Mouse (Mus musculus) midbrain, embryonic 14.5 days (tissue): ENCODE data around the gene Gm20388. TPM values are rescaled to one million over a fixed set of nuclear protein-coding genes. Genes with fewer than 3 reads are reported as not detected.

Experiments used
- ATAC-seq: fragments of 200-750 bp; cut with Nextera tagmentation; 2 replicates; pipeline ENCODE4 v1.8.0; 2017; ENCODE audit warnings: moderate number of reproducible peaks, moderate library complexity; ENCODE audit not compliant: low FRiP score, low TSS enrichment
- DNase-seq: peaks from one replicate; pipeline ENCODE4 v3.0.0-alpha.2; 2015
- H3K27ac ChIP-seq: fragments of 300-500 bp; sonication (generic); replicated peaks from 2 replicates; pipeline ENCODE4 v1.5.1; 2014; ENCODE audit warnings: mild to moderate bottlenecking, low read depth, low read length, moderate library complexity
- H3K27me3 ChIP-seq: fragments of 300-500 bp; sonication (generic); 2 replicates; pipeline ENCODE4 v1.6.1; 2014; ENCODE audit warnings: low read length, control low read depth, mixed read lengths; ENCODE audit not compliant: control insufficient read depth, insufficient read depth
- H3K36me3 ChIP-seq: fragments of 300-500 bp; sonication (generic); 2 replicates; pipeline ENCODE4 v1.6.1; 2014; ENCODE audit warnings: low read length, control low read depth; ENCODE audit not compliant: control insufficient read depth, insufficient read depth
- H3K4me1 ChIP-seq: fragments of 300-500 bp; sonication (generic); 2 replicates; pipeline ENCODE4 v1.6.1; 2014; ENCODE audit warnings: mild to moderate bottlenecking, antibody characterized with exemption, low read length, control low read depth; ENCODE audit not compliant: control insufficient read depth, insufficient read depth
- H3K4me2 ChIP-seq: fragments of 300-500 bp; sonication (generic); 2 replicates; pipeline ENCODE4 v1.6.1; 2014; ENCODE audit warnings: mild to moderate bottlenecking, low read length, moderate library complexity
- H3K4me3 ChIP-seq: fragments of 300-500 bp; sonication (generic); replicated peaks from 2 replicates; pipeline ENCODE4 v1.5.1; 2014; ENCODE audit warnings: low read depth, low read length
- H3K9ac ChIP-seq: fragments of 300-500 bp; sonication (generic); replicated peaks from 2 replicates; pipeline ENCODE4 v1.6.1; 2014; ENCODE audit warnings: mild to moderate bottlenecking, low read length, moderate library complexity
- H3K9me3 ChIP-seq: fragments of 300-500 bp; sonication (generic); 2 replicates; pipeline ENCODE4 v1.6.1; 2016; ENCODE audit warnings: low read length, control low read depth, mixed read lengths; ENCODE audit not compliant: control insufficient read depth
- WGBS: fragments of 180-500 bp; shearing (Covaris S2); extraction: QIAGEN DNeasy Blood & Tissue Kit; methylation state at CpG from one replicate; pipeline ENCODE4 v1.1.7; 2014; 5-methylcytosine and 5-hydroxymethylcytosine counted together
- polyA plus RNA-seq: library from polyadenylated mRNA; unstranded; fragments of >200 nt; fragmentation: Nextera tagmentation; extraction: Ambion mirVana; gene quantifications from 2 replicates; pipeline ENCODE4 v1.2.1, GENCODE M21; 2014

Gene Gm20388
- polyA plus RNA-seq, 1 experiment from 2014 or later = 4.1 TPM

- H3K36me3 ChIP-seq = no peaks in the 10 kb centered on the region
- H3K4me3 ChIP-seq = no peak overlapping the region
- H3K9ac ChIP-seq = no peak overlapping the region
- H3K9me3 ChIP-seq = no peaks in the 10 kb centered on the region
- H3K27me3 ChIP-seq = peaks cover 96% of the 10 kb centered on the region
- no peak overlapping the region for H3K27ac ChIP-seq
- DNase-seq (no peak), ATAC-seq (no peak)
- H3K4me2 ChIP-seq = no peak overlapping the region
- 2% methylated on average over 8 of the region's 8 CpGs for WGBS
- H3K4me1 ChIP-seq = peaks cover 9% of the 10 kb centered on the region; the same call in 1 of the 2 replicates
Measured at GRCm38 (mm10) chr8:121088281-121088680, 1177.6 kb downstream of the Gm20388 start.

DNA sequence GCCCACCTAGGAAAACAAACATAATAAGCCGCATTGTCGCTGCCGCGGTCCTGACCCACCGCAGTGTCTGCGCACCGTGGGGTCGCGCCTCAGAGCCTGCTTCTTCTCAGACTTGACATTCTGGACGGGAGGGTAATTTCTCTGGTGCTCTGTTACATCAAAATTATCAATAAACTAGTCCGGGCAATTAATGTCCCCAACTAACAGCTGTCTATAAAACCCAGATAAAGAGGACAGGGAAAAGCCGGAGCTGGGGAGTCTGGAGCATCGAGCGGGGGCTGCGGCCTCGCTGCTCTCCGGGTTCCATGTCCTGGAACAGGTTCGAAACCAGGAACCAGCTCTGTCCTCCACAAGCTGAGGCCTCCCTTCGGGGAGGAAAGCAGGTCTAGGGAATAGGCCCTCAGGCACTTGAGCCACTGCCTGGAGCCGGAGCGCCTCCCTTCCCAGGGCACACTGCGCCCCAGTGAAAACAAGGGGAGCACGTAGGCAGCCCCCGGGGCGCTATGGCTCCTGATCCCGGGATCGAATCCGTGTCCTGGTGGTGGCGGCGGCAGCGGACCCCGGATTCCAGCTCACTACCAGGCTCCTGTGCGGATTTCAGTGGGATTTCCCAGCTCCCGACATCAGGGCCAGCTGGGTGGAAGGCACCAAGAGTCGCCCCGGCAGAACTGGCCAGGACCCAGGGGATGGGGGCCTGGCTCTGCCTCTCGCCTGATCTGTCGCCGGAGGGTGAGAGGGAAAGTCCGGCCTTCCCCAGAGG, 1178.4 kb downstream of the Gm20388 start:
- Histone ChIP-seq H3K36me3 (no peaks in the 10 kb centered on the region), H3K4me3 (no peak overlapping the region), H3K4me1 (peaks cover 3% of the 10 kb centered on the region; the same call in 1 of the 2 replicates), H3K4me2 (no peak overlapping the region), H3K9me3 (no peaks in the 10 kb centered on the region), H3K27ac (no peak overlapping the region), H3K9ac (no peak overlapping the region), H3K27me3 (peaks cover 95% of the 10 kb centered on the region)
- DNase-seq (no peak), ATAC-seq (no peak)
- WGBS = 2% methylated on average over 40 of the region's 40 CpGs

- no peak overlapping the region for H3K9ac ChIP-seq
- ATAC-seq (no peak), DNase-seq (no peak)
- no peak overlapping the region for H3K27ac ChIP-seq
- WGBS = 2% methylated on average over 32 of the region's 32 CpGs
- H3K27me3 ChIP-seq = peaks cover 87% of the 10 kb centered on the region
- H3K4me1 ChIP-seq = no peaks in the 10 kb centered on the region
- no peak overlapping the region for H3K4me2 ChIP-seq
- no peaks in the 10 kb centered on the region for H3K9me3 ChIP-seq
- H3K36me3 ChIP-seq = no peaks in the 10 kb centered on the region
- no peak overlapping the region for H3K4me3 ChIP-seq
Measured at GRCm38 (mm10) chr8:121089631-121090380, 1179.2 kb downstream of the Gm20388 start.

DNA sequence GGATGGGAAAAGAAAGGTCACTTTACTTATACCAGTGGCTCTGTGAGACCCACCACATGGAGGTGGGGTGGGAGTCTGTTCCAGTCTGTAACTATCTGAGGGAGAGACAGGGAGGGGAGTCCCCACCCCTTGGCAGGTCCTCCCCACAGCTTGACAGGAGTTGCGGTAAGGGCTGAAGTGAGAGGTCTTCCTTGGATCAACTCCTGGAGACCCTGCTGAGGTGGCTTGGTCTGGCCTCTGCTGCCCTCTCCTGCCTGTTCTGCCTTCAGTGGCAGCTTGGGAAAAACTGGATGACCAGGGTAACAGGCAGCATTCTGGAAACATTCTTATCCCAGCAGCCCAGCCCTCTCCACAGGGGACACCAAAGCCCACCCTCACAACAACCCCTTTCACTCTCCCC, 1180.1 kb downstream of the Gm20388 start:
- Histone ChIP-seq H3K4me2 (no peak overlapping the region), H3K27ac (no peak overlapping the region), H3K4me3 (no peak overlapping the region), H3K27me3 (peaks cover 78% of the 10 kb centered on the region), H3K4me1 (no peaks in the 10 kb centered on the region), H3K9ac (no peak overlapping the region), H3K36me3 (no peaks in the 10 kb centered on the region), H3K9me3 (no peaks in the 10 kb centered on the region)
- ATAC-seq = no peak
- no peak for DNase-seq
- WGBS = 0% methylated on average over 1 of the region's 1 CpGs

GRCm38 (mm10) chr8:121092141-121092540, 1181.5 kb downstream of the Gm20388 start:
- Histone ChIP-seq H3K4me2 (no peak overlapping the region), H3K27me3 (peaks cover 64% of the 10 kb centered on the region), H3K27ac (no peak overlapping the region), H3K4me3 (no peak overlapping the region), H3K9me3 (no peaks in the 10 kb centered on the region), H3K36me3 (peaks cover 2% of the 10 kb centered on the region), H3K4me1 (no peaks in the 10 kb centered on the region), H3K9ac (no peak overlapping the region)
- 34% methylated on average over 6 of the region's 6 CpGs for WGBS
- ATAC-seq (no peak), DNase-seq (no peak)

DNA sequence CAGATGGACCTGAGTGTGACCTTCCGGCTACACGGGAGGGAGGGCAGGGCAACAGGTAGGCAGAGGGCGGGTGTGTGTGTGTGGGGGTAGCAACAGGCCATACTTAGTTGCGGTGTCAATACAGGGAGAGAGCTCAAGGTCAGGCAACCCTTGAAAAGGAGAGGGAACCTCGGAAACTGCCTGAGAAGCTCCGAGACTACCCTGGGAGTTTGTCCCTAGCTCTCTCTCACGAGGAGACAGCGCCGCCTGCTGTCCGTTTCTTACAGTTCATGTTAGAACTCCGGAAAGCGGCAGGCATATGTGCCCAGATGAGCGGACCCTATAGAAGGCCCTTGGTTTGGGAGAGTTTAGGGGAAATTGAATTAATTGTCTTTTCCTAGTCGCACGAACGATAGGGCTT, 1182.0 kb downstream of the Gm20388 start:
- Histone ChIP-seq H3K9ac (no peak overlapping the region), H3K4me1 (no peaks in the 10 kb centered on the region), H3K4me2 (no peak overlapping the region), H3K27me3 (peaks cover 59% of the 10 kb centered on the region), H3K4me3 (no peak overlapping the region), H3K36me3 (peaks cover 7% of the 10 kb centered on the region), H3K27ac (no peak overlapping the region), H3K9me3 (no peaks in the 10 kb centered on the region)
- ATAC-seq (peak; percentile 63; the same call in 1 of the 2 replicates), DNase-seq (peak; percentile 95)
- WGBS = 3% methylated on average over 16 of the region's 16 CpGs

- WGBS = 65% methylated on average over 6 of the region's 6 CpGs
- H3K27ac ChIP-seq = no peak overlapping the region
- ATAC-seq = no peak
Measured at GRCm38 (mm10) chr8:121093496-121093895, 1182.9 kb downstream of the Gm20388 start.

DNA sequence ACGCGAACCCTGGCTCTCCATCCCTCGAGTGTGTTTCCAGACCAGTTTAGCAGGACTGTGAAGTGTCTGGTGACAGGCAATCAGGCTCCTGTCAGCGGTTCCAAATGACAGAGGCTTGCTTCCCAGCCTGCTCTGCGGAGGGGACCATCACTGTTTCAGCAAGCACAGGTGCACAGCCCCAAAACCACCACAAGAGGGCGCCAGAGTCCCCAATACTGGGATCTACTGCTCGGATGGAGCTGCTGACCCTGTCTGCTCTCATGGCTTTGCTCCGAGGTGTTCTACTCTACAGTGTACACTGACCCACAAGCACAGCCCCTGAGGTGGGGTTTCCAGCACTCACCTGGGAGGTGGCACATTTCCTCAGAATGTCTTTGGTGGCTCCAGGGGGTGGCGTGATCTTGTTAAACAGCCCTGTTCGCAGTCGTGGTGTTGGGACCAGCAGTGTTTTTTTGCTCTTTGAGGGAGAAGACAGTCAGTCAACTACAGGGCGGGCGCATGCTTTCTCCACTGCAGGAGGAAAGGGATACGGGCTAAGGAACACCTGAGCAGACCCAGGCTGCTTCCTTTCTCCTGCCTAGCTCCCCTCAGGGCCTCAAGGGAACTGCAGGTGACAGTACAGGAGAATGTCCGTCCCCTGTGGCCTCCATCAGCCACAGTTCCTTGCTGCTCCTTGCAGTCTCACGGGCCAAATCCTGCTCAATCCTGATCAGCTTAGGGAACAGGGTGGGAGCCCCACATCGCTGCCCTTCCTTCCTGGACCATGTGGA, 1193.6 kb downstream of the Gm20388 start:
- 55% methylated on average over 17 of the region's 17 CpGs for WGBS
- Histone ChIP-seq H3K27ac (no peak overlapping the region), H3K9me3 (no peaks in the 10 kb centered on the region), H3K4me3 (no peak overlapping the region), H3K9ac (no peak overlapping the region), H3K36me3 (peaks cover 47% of the 10 kb centered on the region), H3K4me2 (no peak overlapping the region), H3K27me3 (no peaks in the 10 kb centered on the region), H3K4me1 (peaks cover 6% of the 10 kb centered on the region)
- no peak for ATAC-seq
- DNase-seq = peak; percentile 91

More at GRCm38 (mm10) chr8:121093496-121093895, 1182.9 kb downstream of the Gm20388 start:
- Histone ChIP-seq H3K36me3 (peaks cover 16% of the 10 kb centered on the region), H3K4me1 (no peaks in the 10 kb centered on the region), H3K27me3 (peaks cover 52% of the 10 kb centered on the region), H3K4me2 (no peak overlapping the region), H3K9me3 (no peaks in the 10 kb centered on the region), H3K9ac (no peak overlapping the region), H3K4me3 (no peak overlapping the region)
- no peak for DNase-seq
